Mouse (Mus musculus): ENCODE data around the gene Wdr70. TPM values are rescaled to one million over a fixed set of nuclear protein-coding genes. Genes with fewer than 3 reads are reported as not detected.

Wdr70 gene
- polyA plus RNA-seq, 1 experiment = 3.8 TPM

- peaks cover 3% of the 10 kb centered on the region; the same call in 1 of the 2 replicates for H3K36me3 ChIP-seq (ENCODE audit: control insufficient read depth, insufficient read depth, low read length)
- no peak overlapping the region for H3K4me3 ChIP-seq (ENCODE audit: low read depth, low read length)
- H3K27ac ChIP-seq (ENCODE audit: insufficient read depth, low read depth, low read length) = no peak overlapping the region
- H3K27me3 ChIP-seq (ENCODE audit: control insufficient read depth, insufficient read depth, low read length) = no peaks in the 10 kb centered on the region
- no peaks in the 10 kb centered on the region for H3K4me1 ChIP-seq (ENCODE audit: control insufficient read depth, insufficient read depth, insufficient read length, low read length)
- 97% methylated on average over 14 of the region's 14 CpGs for WGBS
- TF ChIP-seq CTCF (IDR thresholded peaks at IDR 0.05; ENCODE audit: extremely low read depth, insufficient read length, insufficient replicate concordance, low read depth, low read length) (no peak), POLR2A (IDR thresholded peaks at IDR 0.05; ENCODE audit: low read depth, low read length) (no peak)
Observed at GRCm38 (mm10) chr15:7922291-7923037, 176.5 kb downstream of the Wdr70 start.

- 92% methylated on average over 6 of the region's 6 CpGs for WGBS
Observed at GRCm38 (mm10) chr15:7921124-7921523, 177.9 kb downstream of the Wdr70 start.

GRCm38 (mm10) chr15:7906491-7907035 is 192.4 kb downstream of the Wdr70 start:
- WGBS = 89% methylated on average over 5 of the region's 5 CpGs
- H3K27ac ChIP-seq (ENCODE audit: insufficient read depth, low read depth, low read length) = no peak overlapping the region
- H3K36me3 ChIP-seq (ENCODE audit: control insufficient read depth, insufficient read depth, low read length) = 0 out of 2 replicates have a peak, but pooled peaks cover 1% of the 10 kb centered on the region
- H3K27me3 ChIP-seq (ENCODE audit: control insufficient read depth, insufficient read depth, low read length) = no peaks in the 10 kb centered on the region
- no peaks in the 10 kb centered on the region for H3K4me1 ChIP-seq (ENCODE audit: control insufficient read depth, insufficient read depth, insufficient read length, low read length)
- TF ChIP-seq CTCF (IDR thresholded peaks at IDR 0.05; ENCODE audit: extremely low read depth, insufficient read length, insufficient replicate concordance, low read depth, low read length) (no peak), POLR2A (IDR thresholded peaks at IDR 0.05; ENCODE audit: low read depth, low read length) (no peak)
- no peak overlapping the region for H3K4me3 ChIP-seq (ENCODE audit: low read depth, low read length)

More at GRCm38 (mm10) chr15:7921124-7921523, 177.9 kb downstream of the Wdr70 start:
- Histone ChIP-seq H3K27me3 (ENCODE audit: control insufficient read depth, insufficient read depth, low read length) (no peaks in the 10 kb centered on the region), H3K4me3 (ENCODE audit: low read depth, low read length) (no peak overlapping the region), H3K36me3 (ENCODE audit: control insufficient read depth, insufficient read depth, low read length) (peaks cover 3% of the 10 kb centered on the region; the same call in 1 of the 2 replicates), H3K4me1 (ENCODE audit: control insufficient read depth, insufficient read depth, insufficient read length, low read length) (no peaks in the 10 kb centered on the region), H3K27ac (ENCODE audit: insufficient read depth, low read depth, low read length) (no peak overlapping the region)
- no peak for TF ChIP-seq CTCF (IDR thresholded peaks at IDR 0.05; ENCODE audit: extremely low read depth, insufficient read length, insufficient replicate concordance, low read depth, low read length)
- no peak for TF ChIP-seq POLR2A (IDR thresholded peaks at IDR 0.05; ENCODE audit: low read depth, low read length)

GRCm38 (mm10) chr15:7899286-7899685 is 199.7 kb downstream of the Wdr70 start:
- TF ChIP-seq POLR2A (IDR thresholded peaks at IDR 0.05; ENCODE audit: low read depth, low read length) (no peak), CTCF (IDR thresholded peaks at IDR 0.05; ENCODE audit: extremely low read depth, insufficient read length, insufficient replicate concordance, low read depth, low read length) (peak; percentile 47; the same call in 1 of the 2 replicates)
- 92% methylated on average over 6 of the region's 6 CpGs for WGBS
- H3K4me1 ChIP-seq (ENCODE audit: control insufficient read depth, insufficient read depth, insufficient read length, low read length) = no peaks in the 10 kb centered on the region

GRCm38 (mm10) chr15:7891547-7892282 is 207.3 kb downstream of the Wdr70 start:
- TF ChIP-seq POLR2A (IDR thresholded peaks at IDR 0.05; ENCODE audit: low read depth, low read length) (no peak), CTCF (IDR thresholded peaks at IDR 0.05; ENCODE audit: extremely low read depth, insufficient read length, insufficient replicate concordance, low read depth, low read length) (no peak)
- 22% methylated on average over 9 of the region's 9 CpGs for WGBS
- H3K27ac ChIP-seq (ENCODE audit: insufficient read depth, low read depth, low read length) = no peak overlapping the region
- no peak overlapping the region for H3K4me3 ChIP-seq (ENCODE audit: low read depth, low read length)
- no peaks in the 10 kb centered on the region for H3K27me3 ChIP-seq (ENCODE audit: control insufficient read depth, insufficient read depth, low read length)
- peaks cover 3% of the 10 kb centered on the region; the same call in 1 of the 2 replicates for H3K4me1 ChIP-seq (ENCODE audit: control insufficient read depth, insufficient read depth, insufficient read length, low read length)
- 0 out of 2 replicates have a peak, but pooled peaks cover 4% of the 10 kb centered on the region for H3K36me3 ChIP-seq (ENCODE audit: control insufficient read depth, insufficient read depth, low read length)

More at GRCm38 (mm10) chr15:7899286-7899685, 199.7 kb downstream of the Wdr70 start:
- no peaks in the 10 kb centered on the region for H3K27me3 ChIP-seq (ENCODE audit: control insufficient read depth, insufficient read depth, low read length)
- no peak overlapping the region for H3K27ac ChIP-seq (ENCODE audit: insufficient read depth, low read depth, low read length)
- H3K36me3 ChIP-seq (ENCODE audit: control insufficient read depth, insufficient read depth, low read length) = no peaks in the 10 kb centered on the region
- no peak overlapping the region for H3K4me3 ChIP-seq (ENCODE audit: low read depth, low read length)

GRCm38 (mm10) chr15:7890286-7890685 is 208.7 kb downstream of the Wdr70 start:
- Histone ChIP-seq H3K36me3 (ENCODE audit: control insufficient read depth, insufficient read depth, low read length) (0 out of 2 replicates have a peak, but pooled peaks cover 6% of the 10 kb centered on the region), H3K4me3 (ENCODE audit: low read depth, low read length) (no peak overlapping the region), H3K27ac (ENCODE audit: insufficient read depth, low read depth, low read length) (no peak overlapping the region), H3K4me1 (ENCODE audit: control insufficient read depth, insufficient read depth, insufficient read length, low read length) (peaks cover 3% of the 10 kb centered on the region; the same call in 1 of the 2 replicates), H3K27me3 (ENCODE audit: control insufficient read depth, insufficient read depth, low read length) (no peaks in the 10 kb centered on the region)
- WGBS = 87% methylated on average over 5 of the region's 5 CpGs
- TF ChIP-seq CTCF (IDR thresholded peaks at IDR 0.05; ENCODE audit: extremely low read depth, insufficient read length, insufficient replicate concordance, low read depth, low read length) (no peak), POLR2A (IDR thresholded peaks at IDR 0.05; ENCODE audit: low read depth, low read length) (no peak)
